Mouse (Mus musculus) liver, adult 2 months (tissue): ENCODE data around the gene Prkag2.

Experiments used
- CTCF ChIP-seq: fragments of 200-500 bp; IDR thresholded peaks from 2 replicates; pipeline ENCODE4 v1.5.1; 2011; ENCODE audit warnings: low read depth, low read length, control low read depth
- POLR2A ChIP-seq: fragments of 200-500 bp; IDR thresholded peaks from 2 replicates; pipeline ENCODE4 v1.6.1; 2011; ENCODE audit warnings: low read length, control low read depth; ENCODE audit not compliant: insufficient read depth; ENCODE audit errors: extremely low read depth

GRCm38 (mm10) chr5:25083816-25084215 is 16.6 kb downstream of the Prkag2 start:
- TF ChIP-seq CTCF, result no peak
- no peak for TF ChIP-seq POLR2A
